Comparison of ENCODE assay signal across 28 mouse cellular contexts in the genomic region with DNA sequence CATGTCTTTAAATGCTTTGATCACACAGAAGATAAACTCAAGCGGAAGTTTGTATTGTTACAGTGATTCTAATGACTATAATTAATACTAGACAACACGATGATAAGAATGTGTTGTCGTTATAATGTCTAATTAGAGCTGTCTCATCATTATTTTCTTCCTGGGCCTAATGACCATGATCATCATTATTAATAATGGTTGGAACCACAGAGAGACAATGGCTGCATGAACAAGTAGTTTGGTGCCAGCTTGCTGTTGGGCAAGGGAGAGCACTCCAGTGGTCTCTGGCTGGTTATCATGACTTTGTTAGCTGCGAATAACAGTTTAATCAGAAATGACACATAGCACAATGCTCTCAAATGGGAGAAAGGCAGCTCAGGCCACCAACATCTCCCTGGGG.
DNase-seq lines count a peak whose midpoint lies in the region; ATAC-seq and TF ChIP-seq lines count a peak whose summit lies in the region.
"Had no signal": no experiment of that assay in that cellular context is flagged by ENCODE, and none has a peak within 500 bp of the region (broad histone marks: within the 10 kb centered on the region; RNA-seq: fewer than 3 reads in every experiment).

No protein-coding gene starts in this region.

- H3K4me2 ChIP-seq in forebrain, postnatal 0 days (ENCODE audit: low read depth), result no peak overlapping the region
- H3K4me2 ChIP-seq in forebrain, embryonic 14.5 days (ENCODE audit: low read length), result no peak overlapping the region
- H3K4me2 ChIP-seq in kidney, embryonic 16.5 days (replicated peaks; ENCODE audit: low read depth, low read length), result no peak overlapping the region
- H3K4me2 ChIP-seq: embryonic facial prominence, embryonic 13.5 days; forebrain, embryonic 15.5 days; heart, embryonic 12.5 days; heart, embryonic 15.5 days; hindbrain, embryonic 14.5 days had no signal

- no peaks in the 10 kb centered on the region for H3K9me3 ChIP-seq in forebrain, postnatal 0 days (ENCODE audit: low read length)
- H3K9me3 ChIP-seq in forebrain, embryonic 14.5 days (replicated peaks; ENCODE audit: control insufficient read depth, low read length), result no peaks in the 10 kb centered on the region
- no peaks in the 10 kb centered on the region for H3K9me3 ChIP-seq in kidney, embryonic 16.5 days (ENCODE audit: low read length)
- H3K9me3 ChIP-seq: embryonic facial prominence, embryonic 13.5 days; forebrain, embryonic 10.5 days; forebrain, embryonic 15.5 days; heart, embryonic 12.5 days; heart, embryonic 15.5 days had no signal

- ATAC-seq in forebrain, postnatal 0 days, result peak; percentile 53; the same call in 1 of the 2 replicates
- ATAC-seq in forebrain, embryonic 14.5 days, result no peak
- no peak for ATAC-seq in cerebellum, adult (ENCODE audit: insufficient number of reproducible peaks, low FRiP score, low TSS enrichment)
- ATAC-seq in kidney, embryonic 16.5 days (ENCODE audit: low FRiP score, low TSS enrichment), result no peak
- ATAC-seq: activated CD4-positive, CD25-positive, alpha-beta regulatory T cell, adult 4 months; CD4-positive, CD25-positive, alpha-beta regulatory T cell, adult 4 months; forebrain, embryonic 15.5 days; hindbrain, postnatal 0 days; inflammation-experienced regulatory T-cells, adult 6 months; intestine, embryonic 16.5 days had no signal

- H3K27ac ChIP-seq in forebrain, postnatal 0 days (ENCODE audit: low read depth, low read length), result no peak overlapping the region
- no peak overlapping the region for H3K27ac ChIP-seq in forebrain, embryonic 14.5 days (ENCODE audit: low read depth, low read length)
- no peak overlapping the region for H3K27ac ChIP-seq in kidney, embryonic 16.5 days (ENCODE audit: low read length)
- H3K27ac ChIP-seq: embryonic facial prominence, embryonic 13.5 days; forebrain, embryonic 10.5 days; forebrain, embryonic 15.5 days; gastrocnemius, adult 2 months; heart, embryonic 15.5 days; hindbrain, embryonic 14.5 days; hindbrain, postnatal 0 days had no signal

- TF ChIP-seq POLR2A in brain, embryonic 14.5 days (IDR thresholded peaks at IDR 0.05; ENCODE audit: borderline replicate concordance, extremely low read depth, insufficient read depth, insufficient read length, poor library complexity, severe bottlenecking), result no peak

- WGBS in forebrain, postnatal 0 days, result 34% methylated on average over 4 of the region's 4 CpGs
- 44% methylated on average over 4 of the region's 4 CpGs for WGBS in forebrain, embryonic 14.5 days
- 81% methylated on average over 4 of the region's 4 CpGs for WGBS in kidney, embryonic 16.5 days

- no peak overlapping the region for H3K4me3 ChIP-seq in forebrain, postnatal 0 days (ENCODE audit: low read depth, low read length)
- no peak overlapping the region for H3K4me3 ChIP-seq in forebrain, embryonic 14.5 days (ENCODE audit: low read depth, low read length)
- H3K4me3 ChIP-seq in kidney, embryonic 16.5 days (ENCODE audit: low read length), result no peak overlapping the region
- H3K4me3 ChIP-seq: embryonic facial prominence, embryonic 13.5 days; forebrain, embryonic 10.5 days; forebrain, embryonic 15.5 days; gastrocnemius, adult 2 months; heart, embryonic 12.5 days; heart, embryonic 15.5 days had no signal

- TF ChIP-seq CTCF in forebrain, postnatal 0 days (IDR thresholded peaks at IDR 0.05; ENCODE audit: low read depth), result no peak
- TF ChIP-seq CTCF in brain, embryonic 14.5 days (IDR thresholded peaks at IDR 0.05; ENCODE audit: borderline replicate concordance, extremely low read depth, insufficient read depth, insufficient read length), result no peak

- H3K27me3 ChIP-seq in forebrain, postnatal 0 days (ENCODE audit: insufficient read depth, low read length), result no peaks in the 10 kb centered on the region
- no peaks in the 10 kb centered on the region for H3K27me3 ChIP-seq in forebrain, embryonic 14.5 days (replicated peaks; ENCODE audit: control insufficient read depth, insufficient read depth, low read length)
- no peaks in the 10 kb centered on the region for H3K27me3 ChIP-seq in kidney, embryonic 16.5 days (ENCODE audit: insufficient read depth, low read length)
- H3K27me3 ChIP-seq: embryonic facial prominence, embryonic 13.5 days; forebrain, embryonic 15.5 days; heart, embryonic 12.5 days; heart, embryonic 15.5 days had no signal

- H3K36me3 ChIP-seq in forebrain, postnatal 0 days (ENCODE audit: insufficient read depth), result no peaks in the 10 kb centered on the region
- H3K36me3 ChIP-seq in forebrain, embryonic 14.5 days (ENCODE audit: control insufficient read depth, insufficient read depth, low read length), result no peaks in the 10 kb centered on the region
- no peaks in the 10 kb centered on the region for H3K36me3 ChIP-seq in kidney, embryonic 16.5 days (ENCODE audit: insufficient read depth, low read length)
- H3K36me3 ChIP-seq: embryonic facial prominence, embryonic 13.5 days; forebrain, embryonic 10.5 days; forebrain, embryonic 15.5 days; heart, embryonic 12.5 days; heart, embryonic 15.5 days had no signal

- DNase-seq in forebrain, postnatal 0 days, result no peak
- no peak for DNase-seq in forebrain, embryonic 14.5 days (ENCODE audit: low spot score)
- peak; percentile 29 for DNase-seq in brain, embryonic 14.5 days (ENCODE audit: low read depth)
- peak; percentile 97 for DNase-seq in retina, postnatal 1 day
- DNase-seq: adrenal gland, adult 8-10 months; adrenal gland, postnatal 25 days; cerebellum, adult 11 months; cerebellum, adult 2 months; cerebellum, adult 9-11 months; cerebellum, postnatal 25 days; gastrocnemius, adult 2 months; gastrocnemius, postnatal 14 days; heart, adult 11 months; heart, postnatal 10 days; heart, postnatal 36 days had no signal

- H3K4me1 ChIP-seq in forebrain, postnatal 0 days (ENCODE audit: insufficient read depth), result no peaks in the 10 kb centered on the region
- peaks cover 2% of the 10 kb centered on the region; the same call in 1 of the 2 replicates for H3K4me1 ChIP-seq in forebrain, embryonic 14.5 days (ENCODE audit: control insufficient read depth, insufficient read depth, low read length)
- 0 out of 2 replicates have a peak, but pooled peaks cover 10% of the 10 kb centered on the region for H3K4me1 ChIP-seq in kidney, embryonic 16.5 days (ENCODE audit: insufficient read depth, low read length)

- H3K9ac ChIP-seq in forebrain, postnatal 0 days, result no peak overlapping the region
- no peak overlapping the region for H3K9ac ChIP-seq in forebrain, embryonic 14.5 days (ENCODE audit: low read length)
- H3K9ac ChIP-seq in kidney, embryonic 16.5 days (replicated peaks; ENCODE audit: low read length), result no peak overlapping the region
- H3K9ac ChIP-seq: embryonic facial prominence, embryonic 13.5 days; forebrain, embryonic 15.5 days; heart, embryonic 12.5 days; heart, embryonic 15.5 days; hindbrain, embryonic 14.5 days had no signal

Comparison
In these comparisons a context has a peak if more than half of its experiments do, and no peak if none do; other contexts are left out.
1. DNase-seq: peak in brain, embryonic 14.5 days (single experiment) and retina, postnatal 1 day (single experiment); none in forebrain, postnatal 0 days (single experiment) and forebrain, embryonic 14.5 days (single experiment).